Mouse (Mus musculus) urinary bladder, postnatal 25 days (tissue): ENCODE data around the gene Spast.

Experiments
- DNase-seq: peaks from one replicate; pipeline ENCODE4 v3.0.0; 2022; ENCODE audit warnings: low spot score

The Spast gene

DNA sequence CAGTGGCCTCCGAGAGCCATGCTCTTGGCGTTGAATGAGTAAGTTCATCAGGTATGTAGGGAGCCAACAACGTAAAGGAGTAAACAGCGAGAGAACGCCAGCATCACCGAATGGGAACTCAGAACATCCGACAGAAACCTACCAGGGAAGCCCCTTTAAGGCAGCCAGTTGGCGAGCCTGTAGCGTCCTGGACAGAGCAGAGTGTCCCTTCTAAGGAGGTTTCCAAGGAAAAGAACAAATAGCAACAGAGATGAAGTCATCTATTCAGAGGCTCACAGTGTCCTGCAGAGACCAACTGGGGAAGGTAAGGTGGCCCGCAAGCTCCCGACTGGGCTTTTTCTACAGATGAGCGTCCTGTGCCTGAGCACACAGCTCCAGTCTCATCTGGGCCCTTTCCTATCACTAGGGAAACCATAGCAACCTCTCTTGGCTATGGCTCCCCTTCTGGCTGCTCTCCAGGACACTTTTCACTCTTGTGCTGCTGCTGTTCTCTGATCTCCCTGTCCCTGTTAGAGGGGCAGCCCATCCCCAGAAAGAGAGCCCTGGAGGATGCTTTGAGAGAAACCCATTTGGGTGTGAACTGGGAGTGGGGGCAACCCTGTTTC is 85.7 kb downstream of the Spast start:
- no peak for DNase-seq

DNA sequence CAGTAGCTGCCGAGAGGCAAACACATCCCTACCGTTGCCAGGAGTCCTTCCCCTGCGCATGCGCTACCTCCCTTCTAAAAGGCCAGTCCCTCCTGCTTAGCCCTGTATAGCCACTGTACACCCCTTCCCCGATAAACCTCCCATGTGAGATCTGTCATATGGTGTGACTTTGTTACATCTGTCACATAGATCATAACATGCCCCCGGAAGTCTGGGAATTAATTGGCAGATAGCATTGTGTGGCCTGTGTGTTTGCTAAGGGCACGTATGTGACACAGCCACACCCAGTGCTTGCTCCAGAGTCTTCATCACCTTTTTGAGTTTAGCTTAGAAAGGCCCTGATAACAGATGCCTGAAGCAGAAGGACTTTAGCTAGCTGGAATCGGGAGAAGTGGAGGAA is 91.3 kb downstream of the Spast start:
- no peak for DNase-seq

DNA sequence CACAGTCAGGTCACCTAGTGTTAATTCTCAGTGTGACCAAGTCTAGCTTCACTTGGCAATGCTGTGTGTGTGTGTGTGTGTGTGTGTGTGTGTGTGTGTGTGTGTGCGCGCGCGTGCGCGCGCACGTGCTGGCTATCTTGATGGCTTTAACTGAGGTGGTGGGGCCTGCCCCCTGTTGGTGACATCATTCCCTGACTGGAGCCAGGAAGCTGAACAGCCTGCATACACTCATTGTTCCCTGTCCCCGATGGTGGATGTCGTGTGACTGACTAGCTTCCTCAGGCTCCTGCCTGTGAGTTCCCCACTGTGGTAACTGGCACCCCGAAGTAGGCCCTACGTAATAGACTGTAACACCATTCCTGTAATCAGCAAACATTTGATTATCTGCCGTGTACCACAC is 92.7 kb downstream of the Spast start:
- no peak for DNase-seq

DNA sequence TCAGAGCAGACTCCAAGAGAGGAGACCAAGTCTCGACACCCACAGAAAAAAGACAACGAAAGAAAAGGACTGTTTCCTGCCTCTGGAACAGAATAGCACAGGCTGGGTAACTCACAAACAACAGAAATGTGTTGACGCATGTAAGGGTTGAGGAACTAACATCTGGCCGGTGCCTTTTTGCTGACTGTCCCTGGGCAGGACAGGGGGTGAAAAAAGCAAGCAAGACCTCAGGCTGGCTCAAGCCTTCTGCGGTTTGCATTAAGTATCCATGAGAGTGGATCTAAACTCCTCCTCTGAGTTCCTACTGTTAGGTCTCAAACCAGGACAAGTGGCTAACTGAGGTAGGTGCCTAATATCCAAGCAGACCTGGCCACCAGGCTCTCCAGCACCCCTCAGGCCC is 93.8 kb downstream of the Spast start:
- no peak for DNase-seq

DNA sequence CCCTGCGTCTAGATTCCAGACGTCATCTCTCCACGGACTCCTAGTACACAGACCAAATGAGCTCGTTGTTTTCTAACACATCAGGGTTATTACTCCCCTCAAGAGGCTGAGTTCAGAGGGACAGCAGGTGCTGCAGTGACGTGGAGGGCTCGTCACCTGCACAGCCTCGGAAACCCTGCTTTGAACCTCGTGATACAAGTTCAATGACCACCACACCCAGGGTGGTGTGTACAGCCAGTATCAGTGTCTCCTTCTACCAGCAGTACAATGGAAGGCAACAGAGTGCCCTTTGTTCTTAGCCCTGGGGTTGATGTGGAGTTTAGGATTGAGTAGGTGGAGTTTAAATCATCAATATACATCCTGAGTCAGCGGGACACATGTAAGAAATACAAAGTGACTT is 99.0 kb downstream of the Spast start:
- no peak for DNase-seq

DNA sequence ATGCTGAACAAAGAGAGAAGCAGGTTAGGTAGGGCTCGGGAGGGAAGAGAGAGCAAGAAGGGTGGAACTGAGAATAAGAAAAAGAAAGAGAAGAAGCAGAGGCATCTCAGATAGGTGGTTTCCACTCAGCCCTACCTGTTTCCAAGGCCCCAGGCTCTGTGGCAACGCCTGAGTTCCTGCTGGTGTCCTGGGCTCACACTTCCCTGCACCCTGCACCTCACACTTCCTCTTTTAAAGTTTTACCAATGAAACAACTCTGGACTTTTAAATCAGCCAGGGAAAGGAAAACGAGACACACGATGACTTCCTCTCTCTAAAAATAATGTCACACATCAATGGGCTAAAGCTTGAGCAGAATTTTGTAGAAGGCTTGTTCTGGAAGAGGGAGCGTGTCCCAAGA is 101.7 kb downstream of the Spast start:
- no peak for DNase-seq
